Mouse (Mus musculus) liver, postnatal 0 days (tissue): ENCODE data around the gene Rpl3l. TPM values are rescaled to one million over a fixed set of nuclear protein-coding genes. Genes with fewer than 3 reads are reported as not detected.
A peak's percentile ranks its signal among the peaks of the same experiment; 100 is the strongest.

ENCODE experiments used
- ATAC-seq: fragments of 200-750 bp; cut with Nextera tagmentation; 2 replicates; pipeline ENCODE4 v1.8.0; 2017; ENCODE audit warnings: mild to moderate bottlenecking, moderate library complexity
- DNase-seq: peaks from one replicate; pipeline ENCODE4 v3.0.0-alpha.2; 2016
- H3K27ac ChIP-seq: fragments of 300-500 bp; sonication (generic); 2 replicates; pipeline ENCODE4 v1.5.1; 2014; ENCODE audit warnings: antibody characterized with exemption, moderate library complexity, mild to moderate bottlenecking, low read depth
- H3K27me3 ChIP-seq: fragments of 300-500 bp; sonication (generic); 2 replicates; pipeline ENCODE4 v1.6.1; 2014; ENCODE audit warnings: low read length, control low read depth, mixed read lengths; ENCODE audit not compliant: insufficient read depth
- H3K36me3 ChIP-seq: fragments of 300-500 bp; sonication (generic); replicated peaks from 2 replicates; pipeline ENCODE4 v1.6.1; 2014; ENCODE audit warnings: mild to moderate bottlenecking, control low read depth, low read length, moderate library complexity, mixed read lengths; ENCODE audit not compliant: insufficient read depth
- H3K4me1 ChIP-seq: fragments of 300-500 bp; sonication (generic); 2 replicates; pipeline ENCODE4 v1.6.1; 2014; ENCODE audit warnings: antibody characterized with exemption, mild to moderate bottlenecking, control low read depth; ENCODE audit not compliant: insufficient read depth
- H3K4me2 ChIP-seq: fragments of 300-500 bp; sonication (generic); 2 replicates; pipeline ENCODE4 v1.6.1; 2014; ENCODE audit warnings: low read depth, mild to moderate bottlenecking, low read length, moderate library complexity, mixed read lengths
- H3K4me3 ChIP-seq: fragments of 300-500 bp; sonication (generic); 2 replicates; pipeline ENCODE4 v1.5.1; 2014; ENCODE audit warnings: low read depth, low read length
- H3K9ac ChIP-seq: fragments of 300-500 bp; sonication (generic); replicated peaks from 2 replicates; pipeline ENCODE4 v1.6.1; 2014; ENCODE audit warnings: mild to moderate bottlenecking, moderate library complexity
- H3K9me3 ChIP-seq: fragments of 300-500 bp; sonication (generic); 2 replicates; pipeline ENCODE4 v1.6.1; 2016; ENCODE audit warnings: mild to moderate bottlenecking, control low read depth, low read length, mixed read lengths
- CTCF ChIP-seq: sonication (generic); IDR thresholded peaks from 2 replicates; pipeline ENCODE4 v1.5.1; 2016; ENCODE audit warnings: antibody characterized with exemption, low read depth
- EP300 ChIP-seq: IDR thresholded peaks from 2 replicates; pipeline ENCODE4 v1.6.1; 2016; ENCODE audit warnings: antibody characterized with exemption, low read depth, mild to moderate bottlenecking
- WGBS: fragments of 180-500 bp; shearing (Covaris S2); extraction: QIAGEN DNeasy Blood & Tissue Kit; methylation state at CpG from one replicate; pipeline ENCODE4 v1.1.7; 2014; ENCODE audit not compliant: insufficient replicate concordance; 5-methylcytosine and 5-hydroxymethylcytosine counted together
- polyA plus RNA-seq: library from polyadenylated mRNA; unstranded; fragments of >200 nt; fragmentation: Nextera tagmentation; extraction: Ambion mirVana; gene quantifications from 2 replicates; pipeline ENCODE4 v1.2.1, GENCODE M21; 2015

The Rpl3l gene
- polyA plus RNA-seq, 1 experiment from 2014 or later, result 0.14 TPM

DNA sequence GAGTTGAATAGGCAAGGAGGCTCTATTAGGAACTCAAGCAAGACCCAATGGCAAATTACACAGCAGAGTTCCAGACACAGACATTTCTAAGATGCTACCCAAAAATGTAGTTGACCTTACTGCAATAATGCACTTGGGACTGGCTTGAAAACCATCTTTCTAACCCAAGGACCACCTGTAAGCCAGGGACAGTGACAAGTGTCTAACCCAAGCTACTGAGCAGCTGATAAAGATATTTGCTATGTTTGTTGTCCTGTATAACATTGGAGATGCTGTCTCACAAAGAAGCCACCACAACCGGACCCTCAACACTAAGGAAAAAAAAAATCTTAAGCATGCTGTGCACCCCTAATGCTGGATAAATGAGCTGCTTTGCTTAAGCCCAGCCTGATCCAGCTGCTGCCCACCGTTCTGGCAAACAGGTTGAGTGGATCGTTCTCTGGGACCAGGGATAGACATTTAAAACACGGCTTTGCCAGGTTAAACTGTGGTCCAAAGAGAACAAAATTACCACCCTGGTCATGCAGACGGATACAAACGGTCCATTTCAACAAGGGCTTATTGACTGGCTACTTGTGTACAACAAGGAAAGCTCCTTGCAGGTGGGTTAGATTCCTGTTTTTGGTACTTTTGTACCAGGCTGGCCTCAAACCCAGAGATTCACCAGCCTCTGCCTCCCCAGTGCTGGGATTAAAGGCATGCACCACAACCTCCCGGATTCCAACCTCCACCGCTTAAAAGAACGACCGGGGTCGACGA is 4.3 kb upstream of the Rpl3l start:
- Histone ChIP-seq H3K9ac (peak overlapping the region; percentile 94), H3K27me3 (no peaks in the 10 kb centered on the region), H3K4me1 (peaks cover 32% of the 10 kb centered on the region), H3K36me3 (peaks cover 16% of the 10 kb centered on the region), H3K27ac (peak overlapping the region; percentile 85), H3K4me3 (peak overlapping the region; percentile 73), H3K4me2 (peak overlapping the region; percentile 88), H3K9me3 (no peaks in the 10 kb centered on the region)
- ATAC-seq (no peak), DNase-seq (peak; percentile 13)
- no peak for TF ChIP-seq CTCF
- TF ChIP-seq EP300, result no peak
- WGBS, result under 1% methylated on average over 12 of the region's 12 CpGs

DNA sequence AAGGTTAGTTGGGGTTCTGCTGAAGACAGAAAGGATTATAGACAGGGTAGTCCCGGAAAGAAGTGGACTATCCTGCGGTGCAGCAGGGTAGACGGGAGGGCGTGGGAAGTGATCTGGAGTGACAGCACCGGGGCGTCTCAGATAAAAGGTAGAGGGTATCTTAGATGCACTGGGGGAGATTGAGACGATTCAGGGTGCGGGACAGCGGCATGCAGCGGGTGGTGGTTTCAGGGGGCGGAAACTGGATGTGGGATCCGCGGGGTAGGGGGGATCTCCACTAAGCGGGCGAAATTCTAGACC is 3.8 kb upstream of the Rpl3l start:
- TF ChIP-seq EP300 (no peak; the same call in 1 of the 2 replicates), CTCF (no peak)
- H3K4me3 ChIP-seq, result peak overlapping the region; percentile 73
- no peaks in the 10 kb centered on the region for H3K27me3 ChIP-seq
- H3K9me3 ChIP-seq, result no peaks in the 10 kb centered on the region
- WGBS, result 0% methylated on average over 15 of the region's 15 CpGs
- H3K27ac ChIP-seq, result peak overlapping the region; percentile 85
- DNase-seq, result no peak
- peak; percentile 21 for ATAC-seq
- peak overlapping the region; percentile 94 for H3K9ac ChIP-seq
- peaks cover 28% of the 10 kb centered on the region for H3K4me1 ChIP-seq
- peaks cover 16% of the 10 kb centered on the region for H3K36me3 ChIP-seq
- peak overlapping the region; percentile 88 for H3K4me2 ChIP-seq

DNA sequence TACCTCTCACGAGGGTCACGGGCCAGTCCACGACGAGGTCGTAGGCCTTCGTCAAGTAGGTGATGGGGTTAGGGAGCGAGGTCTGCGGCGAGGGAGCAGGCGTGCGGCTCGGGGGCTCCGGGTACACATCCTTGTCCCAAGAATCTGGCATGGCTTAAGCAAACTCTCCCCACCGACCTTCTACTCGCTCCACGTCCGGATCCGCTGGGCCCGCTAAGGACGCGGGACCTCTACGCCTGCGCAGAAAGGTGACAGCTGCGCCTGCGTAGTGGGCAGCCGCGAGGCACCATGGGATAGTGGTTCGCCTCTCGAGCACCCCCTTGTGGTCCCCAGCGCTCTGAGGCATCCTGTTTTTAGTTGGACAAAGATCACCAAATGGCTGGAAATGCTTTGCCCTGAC is 3.4 kb upstream of the Rpl3l start, which contains the start of gene Ndufb10:
Ndufb10 (minus strand) TSS at position 295 of the 400 bp plus-strand sequence.
- 0% methylated on average over 30 of the region's 30 CpGs for WGBS
- Histone ChIP-seq H3K4me3 (peak within 1 kb of the TSS; percentile 73), H3K9me3 (no peaks in the 10 kb centered on the region), H3K27me3 (no peaks in the 10 kb centered on the region), H3K4me2 (peak within 1 kb of the TSS; percentile 88), H3K9ac (peak within 1 kb of the TSS; percentile 94), H3K27ac (peak within 1 kb of the TSS; percentile 85), H3K4me1 (peaks cover 25% of the 10 kb centered on the region), H3K36me3 (peaks cover 16% of the 10 kb centered on the region)
- peak; percentile 100 for TF ChIP-seq CTCF
- no peak for TF ChIP-seq EP300
- ATAC-seq (peak; percentile 70), DNase-seq (peak; percentile 98)

DNA sequence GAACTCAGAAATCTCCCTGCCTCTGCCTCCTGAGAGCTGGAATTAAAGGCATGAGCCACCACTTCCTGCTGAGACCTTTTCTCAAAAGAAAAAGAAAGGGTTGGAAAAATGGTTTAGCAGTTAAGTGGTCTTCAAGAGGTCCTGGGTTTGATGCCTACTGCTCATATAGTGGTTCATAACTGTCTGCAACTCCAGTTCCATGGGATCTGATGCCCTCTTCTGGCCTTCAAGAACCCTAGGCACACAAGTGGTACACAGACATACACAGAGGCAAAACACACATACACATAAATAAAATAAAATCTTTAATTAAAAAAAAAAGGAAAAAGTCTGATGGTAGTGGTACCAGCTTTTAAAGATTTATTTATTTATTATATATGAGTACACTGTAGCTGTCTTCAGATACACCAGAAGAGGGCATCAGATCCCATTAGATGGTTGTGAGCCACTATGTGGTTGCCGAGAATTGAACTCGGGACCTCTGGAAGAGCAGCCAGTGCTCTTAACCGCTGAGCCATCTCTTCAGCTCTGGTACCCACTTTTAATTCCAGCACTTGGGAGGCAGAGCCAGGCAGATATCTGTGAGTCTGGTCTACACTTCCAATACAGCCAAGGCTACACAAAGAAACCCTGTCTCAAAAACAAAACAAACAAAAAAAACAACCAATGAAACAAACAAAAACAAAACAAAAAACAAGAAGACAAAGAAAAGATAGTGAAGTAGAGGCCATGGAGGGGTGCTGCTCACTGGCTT is 1.8 kb upstream of the Rpl3l start:
- Histone ChIP-seq H3K27ac (no peak overlapping the region), H3K4me3 (no peak overlapping the region), H3K9me3 (no peaks in the 10 kb centered on the region), H3K27me3 (no peaks in the 10 kb centered on the region), H3K9ac (no peak overlapping the region), H3K36me3 (peaks cover 16% of the 10 kb centered on the region), H3K4me1 (peaks cover 25% of the 10 kb centered on the region), H3K4me2 (no peak overlapping the region)
- no peak for ATAC-seq
- DNase-seq, result no peak
- 78% methylated on average over 3 of the region's 3 CpGs for WGBS
- TF ChIP-seq CTCF, result 0 out of 2 replicates have a peak, but pooled peaks have one; percentile 20
- TF ChIP-seq EP300, result no peak

DNA sequence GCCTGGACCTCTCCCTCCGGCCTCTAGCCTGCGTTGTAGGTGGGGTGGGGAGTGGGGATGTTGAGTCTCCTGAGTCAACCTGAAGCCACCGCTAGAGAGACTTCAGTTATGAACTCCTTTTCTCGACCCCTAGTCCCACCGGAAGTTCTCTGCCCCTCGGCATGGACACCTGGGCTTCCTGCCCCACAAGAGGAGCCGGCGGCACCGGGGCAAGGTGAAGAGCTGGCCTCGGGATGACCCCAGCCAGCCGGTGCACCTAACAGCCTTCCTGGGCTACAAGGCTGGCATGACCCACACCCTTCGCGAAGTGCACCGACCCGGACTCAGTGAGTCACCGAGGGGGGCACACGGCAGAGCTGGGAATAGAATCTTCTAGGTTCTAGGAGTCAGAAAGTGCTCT is 564 bp downstream of the Rpl3l start:
- 72% methylated on average over 16 of the region's 17 CpGs for WGBS
- ATAC-seq, result no peak
- no peak overlapping the region for H3K4me2 ChIP-seq
- no peaks in the 10 kb centered on the region for H3K27me3 ChIP-seq
- H3K9me3 ChIP-seq, result no peaks in the 10 kb centered on the region
- no peak for DNase-seq
- H3K36me3 ChIP-seq, result no peaks in the 10 kb centered on the region
- no peak overlapping the region for H3K4me3 ChIP-seq
- no peak overlapping the region; the same call in 1 of the 2 replicates for H3K9ac ChIP-seq
- no peak overlapping the region for H3K27ac ChIP-seq
- peaks cover 8% of the 10 kb centered on the region for H3K4me1 ChIP-seq
- no peak for TF ChIP-seq CTCF
- no peak for TF ChIP-seq EP300

DNA sequence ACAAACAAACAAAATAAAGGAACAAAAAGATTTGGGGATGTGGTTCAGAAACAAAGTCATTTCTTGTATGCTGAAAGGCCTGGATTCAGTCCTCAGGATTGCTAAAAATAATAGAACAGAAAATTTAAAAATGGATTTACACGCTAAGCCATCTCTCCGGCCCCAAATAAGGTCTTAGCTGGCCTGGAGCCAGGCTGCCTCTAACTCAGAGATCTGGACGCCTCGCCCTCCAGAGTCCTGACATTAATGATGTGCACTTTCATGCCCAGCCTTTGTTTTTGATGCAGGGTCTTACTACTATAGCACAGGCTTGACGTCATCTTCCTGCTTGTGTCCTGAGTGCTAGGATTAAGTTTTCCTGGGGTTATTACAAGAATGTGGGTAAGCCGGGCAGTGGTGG is 1.4 kb downstream of the Rpl3l start:
- ATAC-seq (no peak), DNase-seq (no peak)
- Histone ChIP-seq H3K4me1 (peaks cover 3% of the 10 kb centered on the region; the same call in 1 of the 2 replicates), H3K4me3 (no peak overlapping the region), H3K27me3 (no peaks in the 10 kb centered on the region), H3K9ac (no peak overlapping the region), H3K9me3 (no peaks in the 10 kb centered on the region), H3K27ac (no peak overlapping the region), H3K4me2 (no peak overlapping the region), H3K36me3 (no peaks in the 10 kb centered on the region)
- 76% methylated on average over 6 of the region's 6 CpGs for WGBS
- TF ChIP-seq EP300 (no peak), CTCF (no peak)
